Mouse (Mus musculus) erythroblast, adult 5-6 weeks (primary cell): ENCODE measurements around the gene Dnajc2. TPM values are rescaled to one million over a fixed set of nuclear protein-coding genes. Genes with fewer than 3 reads are reported as not detected.

Experiments used
- ATAC-seq: replicated peaks from 2 replicates; pipeline ENCODE4 v1.8.0; 2016; ENCODE audit warnings: moderate number of reproducible peaks, mild to moderate bottlenecking, moderate TSS enrichment, inconsistent platforms; ENCODE audit not compliant: poor library complexity, low FRiP score, severe bottlenecking
- total RNA-seq, 2 experiments: library from RNA; stranded (forward) in 1 of 2; stranded (reverse) in 1 of 2; fragments of 150-400 nt in 1 of 2; fragments of 200-764, 138-1000 nt in 1 of 2; gene quantifications; 2 replicates each; pipeline versions ENCODE4 v1.2.3 to v1.2.4; 2015 to 2017; ENCODE audit warnings: low replicate concordance in 2 of 2

Dnajc2 gene
- total RNA-seq (2015; ENCODE audit: low replicate concordance) (24.2 and 26.3 TPM in 2 replicates), total RNA-seq (2017; ENCODE audit: low replicate concordance) (33.3 and 36.5 TPM in 2 replicates)

GRCm38 (mm10) chr5:21785053-21785452 is at the start of gene Dnajc2, which contains the start of gene Psmc2:
Dnajc2 (minus strand) TSS chr5:21785251.
Psmc2 (plus strand) TSS chr5:21785283.
- peak; percentile 87 for ATAC-seq

GRCm38 (mm10) chr5:21831761-21832160 is 46.7 kb upstream of the Dnajc2 start:
- no peak for ATAC-seq

GRCm38 (mm10) chr5:21828855-21829254 is 43.8 kb upstream of the Dnajc2 start:
- ATAC-seq, result no peak

GRCm38 (mm10) chr5:21827643-21828042 is 42.6 kb upstream of the Dnajc2 start:
- no peak for ATAC-seq

- no peak for ATAC-seq
Measured at GRCm38 (mm10) chr5:21826370-21826769, 41.3 kb upstream of the Dnajc2 start.

- ATAC-seq, result peak; percentile 80
Measured at GRCm38 (mm10) chr5:21813994-21814393, 28.9 kb upstream of the Dnajc2 start.

- no peak for ATAC-seq
Measured at GRCm38 (mm10) chr5:21810924-21811323, 25.9 kb upstream of the Dnajc2 start.

GRCm38 (mm10) chr5:21804837-21805236 is 19.8 kb upstream of the Dnajc2 start:
- no peak for ATAC-seq

- no peak for ATAC-seq
Measured at GRCm38 (mm10) chr5:21803691-21804188, 18.7 kb upstream of the Dnajc2 start.

GRCm38 (mm10) chr5:21802907-21803306 is 17.9 kb upstream of the Dnajc2 start:
- no peak for ATAC-seq

- ATAC-seq, result no peak
Measured at GRCm38 (mm10) chr5:21792166-21792565, 7.1 kb upstream of the Dnajc2 start.

GRCm38 (mm10) chr5:21789061-21789460 is 4.0 kb upstream of the Dnajc2 start:
- no peak for ATAC-seq

GRCm38 (mm10) chr5:21787186-21788105 is 2.4 kb upstream of the Dnajc2 start:
- ATAC-seq, result no peak

- ATAC-seq, result peak; percentile 90
Measured at GRCm38 (mm10) chr5:21786258-21787185, 1.5 kb upstream of the Dnajc2 start.

GRCm38 (mm10) chr5:21785776-21786175 is 725 bp upstream of the Dnajc2 start:
- ATAC-seq, result no peak

- ATAC-seq, result 0 out of 2 replicates have a peak, but pooled peaks have one; percentile 1
Measured at GRCm38 (mm10) chr5:21784161-21785052, 644 bp downstream of the Dnajc2 start.

GRCm38 (mm10) chr5:21776491-21776890 is 8.6 kb downstream of the Dnajc2 start:
- no peak for ATAC-seq

GRCm38 (mm10) chr5:21769841-21770240 is 15.2 kb downstream of the Dnajc2 start:
- ATAC-seq, result no peak

- no peak for ATAC-seq
Measured at GRCm38 (mm10) chr5:21768506-21768905, 16.5 kb downstream of the Dnajc2 start.
